Mouse (Mus musculus): Measurements from ENCODE around the gene Ctcfl. TPM values are rescaled to one million over a fixed set of nuclear protein-coding genes. Genes with fewer than 3 reads are reported as not detected.
A peak's percentile ranks its signal among the peaks of the same experiment; 100 is the strongest.

Ctcfl gene
- polyA plus RNA-seq, 1 experiment from 2014 or later: not detected

- H3K9ac ChIP-seq (ENCODE audit: low read depth, low read length): no peak overlapping the region
- 0 out of 2 replicates have a peak, but pooled peaks cover 4% of the 10 kb centered on the region for H3K4me1 ChIP-seq (replicated peaks; ENCODE audit: insufficient read depth, low read length)
- no peak for TF ChIP-seq CTCF (IDR thresholded peaks at IDR 0.05; ENCODE audit: low read depth)
- H3K4me3 ChIP-seq (replicated peaks; ENCODE audit: low read depth, low read length): no peak overlapping the region
- 75% methylated on average over 3 of the region's 3 CpGs for WGBS
- no peak overlapping the region for H3K27ac ChIP-seq
- no peaks in the 10 kb centered on the region for H3K9me3 ChIP-seq (replicated peaks; ENCODE audit: low read length)
- DNase-seq (ENCODE audit: low spot score) (no peak), ATAC-seq (replicated peaks; ENCODE audit: low FRiP score, low read depth) (no peak)
- no peak overlapping the region for H3K4me2 ChIP-seq (ENCODE audit: low read length)
- no peaks in the 10 kb centered on the region for H3K36me3 ChIP-seq (ENCODE audit: insufficient read depth, low read length)
- H3K27me3 ChIP-seq (ENCODE audit: insufficient read depth, low read length): no peaks in the 10 kb centered on the region
These were observed 70.1 kb downstream of the Ctcfl start for GRCm38 (mm10) chr2:173049231-173049630.

- H3K9ac ChIP-seq (ENCODE audit: low read depth, low read length): no peak overlapping the region
- H3K36me3 ChIP-seq (ENCODE audit: insufficient read depth, low read length): no peaks in the 10 kb centered on the region
- no peak for DNase-seq (ENCODE audit: low spot score)
- no peaks in the 10 kb centered on the region for H3K9me3 ChIP-seq (replicated peaks; ENCODE audit: low read length)
- no peak overlapping the region for H3K4me2 ChIP-seq (ENCODE audit: low read length)
- 54% methylated on average over 17 of the region's 17 CpGs for WGBS
- no peak overlapping the region for H3K27ac ChIP-seq
- H3K4me3 ChIP-seq (replicated peaks; ENCODE audit: low read depth, low read length): no peak overlapping the region
- 0 out of 2 replicates have a peak, but pooled peaks cover 4% of the 10 kb centered on the region for H3K4me1 ChIP-seq (replicated peaks; ENCODE audit: insufficient read depth, low read length)
- TF ChIP-seq CTCF (IDR thresholded peaks at IDR 0.05; ENCODE audit: low read depth): no peak
- 0 out of 2 replicates have a peak, but pooled peaks have one; percentile 5 for ATAC-seq (replicated peaks; ENCODE audit: low FRiP score, low read depth)
- H3K27me3 ChIP-seq (ENCODE audit: insufficient read depth, low read length): no peaks in the 10 kb centered on the region
These were observed 71.1 kb downstream of the Ctcfl start for GRCm38 (mm10) chr2:173048041-173048745.

DNA sequence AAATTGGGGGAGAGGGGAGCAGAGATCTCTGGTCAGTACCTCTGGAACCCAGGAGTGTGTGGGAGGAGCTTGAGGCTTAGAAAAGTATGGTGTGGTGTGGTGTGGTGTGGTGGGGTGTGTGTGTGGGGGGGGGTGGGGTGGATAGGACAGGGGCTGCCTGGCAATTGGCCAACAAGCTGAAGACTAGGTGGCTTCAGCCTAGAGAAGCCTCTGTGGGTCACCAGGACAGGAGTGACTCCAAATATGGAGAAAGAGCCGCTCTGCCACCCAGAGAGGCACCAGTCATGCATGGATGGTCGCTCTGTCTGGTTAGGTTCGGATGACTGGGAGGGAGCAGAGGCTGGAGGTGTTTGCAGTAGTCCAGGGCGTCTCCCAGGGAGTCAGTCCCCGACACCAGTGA, 71.9 kb downstream of the Ctcfl start:
- WGBS: 35% methylated on average over 5 of the region's 5 CpGs
- H3K27ac ChIP-seq: no peak overlapping the region
- H3K36me3 ChIP-seq (ENCODE audit: insufficient read depth, low read length): no peaks in the 10 kb centered on the region
- ATAC-seq (replicated peaks; ENCODE audit: low FRiP score, low read depth) (peak; percentile 37; the same call in 1 of the 2 replicates), DNase-seq (ENCODE audit: low spot score) (peak; percentile 38)
- TF ChIP-seq CTCF (IDR thresholded peaks at IDR 0.05; ENCODE audit: low read depth): no peak
- H3K4me3 ChIP-seq (replicated peaks; ENCODE audit: low read depth, low read length): no peak overlapping the region
- H3K9me3 ChIP-seq (replicated peaks; ENCODE audit: low read length): no peaks in the 10 kb centered on the region
- H3K4me1 ChIP-seq (replicated peaks; ENCODE audit: insufficient read depth, low read length): 0 out of 2 replicates have a peak, but pooled peaks cover 4% of the 10 kb centered on the region
- no peak overlapping the region for H3K4me2 ChIP-seq (ENCODE audit: low read length)
- H3K27me3 ChIP-seq (ENCODE audit: insufficient read depth, low read length): no peaks in the 10 kb centered on the region
- no peak overlapping the region for H3K9ac ChIP-seq (ENCODE audit: low read depth, low read length)

DNA sequence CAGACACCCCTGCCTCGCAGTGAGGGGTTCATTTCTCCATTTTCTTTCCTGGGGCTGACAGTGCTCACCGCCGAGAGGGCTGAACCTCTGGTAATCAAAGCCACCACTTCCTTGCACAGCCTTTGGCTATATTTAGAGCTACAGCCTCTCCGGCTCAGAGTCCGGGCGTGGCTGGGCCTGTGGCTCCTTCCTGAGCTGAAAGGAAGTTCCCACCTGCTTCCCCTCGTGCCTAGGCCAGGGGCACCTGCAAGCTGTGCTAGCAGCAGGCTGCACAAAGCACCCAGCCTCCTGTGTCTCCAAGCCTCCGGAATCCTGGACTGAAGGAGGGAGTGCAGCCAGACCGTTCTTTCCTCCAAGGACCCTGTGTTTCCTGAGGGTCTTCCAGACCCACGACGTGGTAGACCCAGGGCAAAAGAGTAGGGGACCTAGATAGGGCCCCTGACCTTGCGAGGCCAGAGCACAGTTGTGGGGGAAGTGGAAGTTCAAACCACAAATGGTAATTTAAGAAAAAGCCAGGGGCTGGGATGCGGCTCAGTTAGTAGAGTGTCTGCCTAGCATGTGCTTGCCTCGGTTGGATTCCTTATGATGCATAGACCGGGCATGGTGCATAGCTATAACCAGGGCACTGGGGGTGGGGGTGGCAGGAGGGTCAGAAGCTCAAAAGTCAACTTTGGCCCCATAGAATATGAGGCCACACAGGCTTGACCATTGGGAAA, 72.6 kb downstream of the Ctcfl start:
- Histone ChIP-seq H3K9me3 (replicated peaks; ENCODE audit: low read length) (no peaks in the 10 kb centered on the region), H3K27ac (no peak overlapping the region), H3K4me1 (replicated peaks; ENCODE audit: insufficient read depth, low read length) (0 out of 2 replicates have a peak, but pooled peaks cover 4% of the 10 kb centered on the region), H3K4me3 (replicated peaks; ENCODE audit: low read depth, low read length) (no peak overlapping the region), H3K27me3 (ENCODE audit: insufficient read depth, low read length) (no peaks in the 10 kb centered on the region), H3K4me2 (ENCODE audit: low read length) (no peak overlapping the region), H3K36me3 (ENCODE audit: insufficient read depth, low read length) (no peaks in the 10 kb centered on the region), H3K9ac (ENCODE audit: low read depth, low read length) (no peak overlapping the region)
- no peak for ATAC-seq (replicated peaks; ENCODE audit: low FRiP score, low read depth)
- no peak for DNase-seq (ENCODE audit: low spot score)
- 51% methylated on average over 15 of the region's 15 CpGs for WGBS
- TF ChIP-seq CTCF (IDR thresholded peaks at IDR 0.05; ENCODE audit: low read depth): no peak

DNA sequence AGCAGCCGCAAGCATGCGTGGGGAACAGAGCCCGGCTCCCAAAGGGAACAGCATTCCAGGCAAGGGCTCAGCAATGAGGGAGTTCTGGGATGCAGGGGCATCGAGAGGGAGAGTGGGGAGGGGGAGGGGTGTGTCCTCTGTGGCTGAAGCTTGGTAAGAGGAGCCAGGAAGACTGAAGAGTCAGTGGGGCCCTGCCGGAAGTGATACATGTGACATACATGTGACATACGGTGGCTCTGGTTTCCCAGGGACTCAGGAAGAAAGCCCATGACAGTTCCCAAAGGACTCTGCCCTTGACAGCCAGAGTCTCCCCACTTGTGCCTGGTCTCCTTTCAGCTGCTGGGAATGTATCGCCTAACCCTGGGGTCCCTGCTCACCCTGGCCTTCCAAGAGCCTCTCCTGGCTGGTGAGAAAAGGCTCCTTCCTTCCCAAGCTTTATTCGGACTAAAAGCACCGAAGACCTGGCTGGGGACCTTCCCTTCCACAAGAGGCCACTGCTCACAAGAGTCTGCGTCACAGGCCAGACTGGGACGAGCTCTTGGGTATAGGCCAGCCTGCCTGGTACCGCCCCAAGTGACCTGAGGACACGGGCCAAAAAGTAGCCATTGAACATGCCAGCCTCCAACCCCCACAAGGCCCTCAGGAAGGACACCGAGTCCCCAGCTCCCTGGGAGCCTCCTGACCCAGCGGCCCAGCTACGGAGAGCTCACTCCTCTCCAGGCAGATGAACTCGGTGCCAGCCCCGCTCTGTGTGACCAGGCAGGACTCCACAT, 74.9 kb downstream of the Ctcfl start:
- DNase-seq (ENCODE audit: low spot score) (no peak), ATAC-seq (replicated peaks; ENCODE audit: low FRiP score, low read depth) (no peak)
- TF ChIP-seq CTCF (IDR thresholded peaks at IDR 0.05; ENCODE audit: low read depth): no peak
- WGBS: 70% methylated on average over 18 of the region's 18 CpGs
- H3K27ac ChIP-seq: no peak overlapping the region
- H3K4me1 ChIP-seq (replicated peaks; ENCODE audit: insufficient read depth, low read length): 0 out of 2 replicates have a peak, but pooled peaks cover 4% of the 10 kb centered on the region
- no peak overlapping the region for H3K4me2 ChIP-seq (ENCODE audit: low read length)
- H3K4me3 ChIP-seq (replicated peaks; ENCODE audit: low read depth, low read length): no peak overlapping the region
- H3K27me3 ChIP-seq (ENCODE audit: insufficient read depth, low read length): no peaks in the 10 kb centered on the region
- H3K9me3 ChIP-seq (replicated peaks; ENCODE audit: low read length): no peaks in the 10 kb centered on the region
- H3K9ac ChIP-seq (ENCODE audit: low read depth, low read length): no peak overlapping the region
- H3K36me3 ChIP-seq (ENCODE audit: insufficient read depth, low read length): no peaks in the 10 kb centered on the region

Other genes starting within 250 kb of the Ctcfl start
- gene Bmp7, start 179.2 kb downstream of the Ctcfl start, polyA plus RNA-seq (2015; fragmentation: Nextera tagmentation; extraction: Ambion mirVana): 33.7 and 35.8 TPM in 2 replicates
- 0.10 and 0.11 TPM in 2 replicates for gene Spo11, start 141.8 kb downstream of the Ctcfl start, polyA plus RNA-seq (2015; fragmentation: Nextera tagmentation; extraction: Ambion mirVana)
- 117 and 124 TPM in 2 replicates for gene Rae1, start 119.4 kb downstream of the Ctcfl start, polyA plus RNA-seq (2015; fragmentation: Nextera tagmentation; extraction: Ambion mirVana)
- 20.9 and 21.2 TPM in 2 replicates for gene Rbm38, start 99.0 kb downstream of the Ctcfl start, polyA plus RNA-seq (2015; fragmentation: Nextera tagmentation; extraction: Ambion mirVana)
- gene Pck1, start 33.5 kb upstream of the Ctcfl start, polyA plus RNA-seq (2015; fragmentation: Nextera tagmentation; extraction: Ambion mirVana): 47.2 and 67.8 TPM in 2 replicates
- 1.3 and 1.7 TPM in 2 replicates for gene Zbp1, start 99.4 kb upstream of the Ctcfl start, polyA plus RNA-seq (2015; fragmentation: Nextera tagmentation; extraction: Ambion mirVana)
- gene Pmepa1, start 157.0 kb upstream of the Ctcfl start, polyA plus RNA-seq (2015; fragmentation: Nextera tagmentation; extraction: Ambion mirVana): 5.8 and 6.2 TPM in 2 replicates

Data from kidney, postnatal 0 days (tissue).